Mouse (Mus musculus): ENCODE data around the gene Appl1.

The Appl1 gene

DNA sequence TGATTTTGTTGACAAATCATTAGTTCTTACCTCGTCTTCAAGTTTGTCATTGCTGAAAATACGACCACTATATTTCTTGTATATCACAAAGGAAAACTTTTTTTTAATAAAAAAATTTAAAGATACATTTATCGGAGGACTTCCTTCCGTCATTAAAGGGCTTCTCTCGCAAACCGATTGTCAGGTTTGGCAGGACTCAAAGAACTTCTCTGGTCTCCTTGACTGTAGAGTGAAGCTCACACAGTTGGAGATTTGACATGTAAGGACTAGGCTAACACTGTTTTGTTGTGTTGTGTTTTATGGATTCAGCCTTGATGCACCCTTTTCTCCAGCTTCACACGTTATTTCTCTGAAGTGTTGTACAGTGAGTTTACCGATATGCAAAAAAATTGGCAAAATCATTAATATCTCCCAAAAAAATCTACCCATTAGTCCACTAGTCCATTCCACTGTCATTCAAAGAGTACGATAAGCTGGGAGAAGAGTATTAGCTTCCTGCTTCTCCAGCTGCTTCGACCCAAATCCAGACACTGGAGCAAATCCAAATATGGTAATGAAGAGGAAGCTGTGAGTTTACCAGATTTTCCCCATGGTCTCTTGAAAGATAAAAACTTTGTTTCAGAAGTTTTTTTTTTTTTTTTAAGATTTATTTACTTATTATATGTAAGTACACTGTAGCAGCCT is at the start of gene Appl1:
TSS of gene Appl1 (minus strand) at position 127 of the 684 bp plus-strand sequence.
- peak; percentile 85 for DNase-seq

DNA sequence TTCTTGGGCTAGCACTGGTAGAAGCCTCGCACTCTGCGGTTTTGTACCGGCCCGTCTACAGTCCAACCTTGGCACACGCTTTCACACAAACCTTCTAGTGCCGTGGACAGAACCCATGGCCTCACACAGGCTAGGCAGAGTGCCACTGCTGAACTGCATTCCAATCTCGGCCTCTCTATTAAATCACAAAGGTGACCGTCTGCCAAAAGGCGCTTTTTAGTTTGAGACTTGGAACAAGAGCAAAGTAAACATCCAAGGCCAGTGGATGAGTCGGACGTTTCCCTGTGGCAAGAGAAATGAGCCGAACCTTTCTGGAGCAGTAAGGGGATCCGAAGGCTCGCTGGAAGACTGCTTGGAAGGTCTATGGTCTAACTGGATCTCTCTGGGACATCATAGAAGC is 48.8 kb upstream of the Appl1 start:
- DNase-seq = no peak

DNA sequence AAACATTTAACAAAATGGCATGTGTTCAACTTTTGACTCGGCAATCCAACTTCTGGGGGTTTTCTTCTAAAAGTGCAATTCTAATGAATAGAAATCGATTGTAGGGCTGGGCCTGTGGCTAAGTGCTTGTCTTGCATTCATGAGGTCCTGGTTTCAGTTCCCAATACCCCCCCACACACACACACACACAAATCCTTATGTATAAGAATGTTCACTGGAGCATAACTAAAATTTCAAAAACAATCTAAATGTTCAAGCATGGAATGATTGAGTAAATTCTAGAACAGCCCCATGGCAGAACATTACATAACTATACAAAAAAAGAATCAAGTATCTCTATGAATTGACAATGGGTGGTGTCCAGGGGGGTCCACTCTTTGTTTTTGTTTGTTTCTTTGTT is 46.9 kb upstream of the Appl1 start:
- no peak for DNase-seq

DNA sequence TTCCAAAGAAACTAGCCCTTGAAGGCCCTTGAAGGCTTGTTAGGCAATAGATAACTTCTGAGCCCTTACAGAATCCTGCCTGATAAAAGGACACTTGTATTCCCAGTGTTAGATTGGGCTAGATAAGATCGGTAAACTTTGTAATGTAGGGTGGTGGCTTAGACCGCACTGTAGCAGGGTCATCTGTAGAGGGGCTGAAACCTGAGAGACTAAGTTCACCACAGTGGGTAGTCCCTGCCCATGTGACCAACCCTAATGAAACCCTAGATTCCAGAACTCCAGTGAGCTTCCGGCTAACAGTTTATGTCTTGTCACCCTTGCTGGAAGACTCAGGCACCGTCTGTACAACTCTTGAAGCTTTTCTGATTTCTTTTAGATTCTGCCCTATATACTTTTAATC is 42.6 kb upstream of the Appl1 start:
- DNase-seq = peak; percentile 13

DNA sequence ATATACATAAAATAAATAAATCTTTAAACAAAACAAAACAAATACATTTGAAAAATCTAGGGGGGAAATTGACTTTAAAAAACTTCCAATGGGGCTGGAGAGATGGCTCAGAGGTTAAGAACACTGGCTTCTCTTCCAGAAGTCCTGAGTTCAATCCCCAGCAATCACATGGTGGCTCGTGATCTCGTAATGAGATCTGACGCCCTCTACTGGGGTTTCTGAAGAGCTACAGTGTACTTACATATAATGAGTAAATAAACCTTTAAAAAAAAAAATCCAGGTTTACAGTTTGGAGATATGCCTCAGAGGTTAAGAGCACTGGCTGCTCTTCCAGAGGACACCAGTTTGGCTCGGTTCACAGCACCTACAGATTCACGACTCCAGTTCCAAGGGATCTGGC is 40.5 kb upstream of the Appl1 start:
- DNase-seq = peak; percentile 36

GRCm38 (mm10) chr14:27005937-27006336 is 34.9 kb upstream of the Appl1 start:
- DNase-seq = peak; percentile 25

DNA sequence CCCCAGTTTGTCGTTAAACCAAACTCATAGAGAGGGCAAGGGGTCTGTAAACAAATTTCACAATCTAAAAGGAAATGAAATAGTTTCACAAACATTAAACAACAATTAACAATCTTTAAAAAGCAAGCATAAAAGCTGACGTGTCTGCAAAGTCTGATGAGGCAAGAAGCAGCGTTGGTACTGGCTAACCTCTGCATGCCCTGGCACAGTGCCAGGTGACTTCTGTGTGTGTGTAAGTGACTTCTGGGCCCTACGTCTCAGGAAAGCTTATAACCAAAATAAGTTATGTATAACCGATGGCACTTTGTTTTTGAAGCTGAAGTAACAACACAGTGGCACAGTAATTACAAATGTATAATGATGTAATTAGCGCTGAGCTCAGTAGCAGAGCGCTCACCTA is 33.9 kb upstream of the Appl1 start:
- DNase-seq = no peak

- DNase-seq = peak; percentile 43
These were observed 29.4 kb upstream of the Appl1 start for GRCm38 (mm10) chr14:27000386-27000785.

DNA sequence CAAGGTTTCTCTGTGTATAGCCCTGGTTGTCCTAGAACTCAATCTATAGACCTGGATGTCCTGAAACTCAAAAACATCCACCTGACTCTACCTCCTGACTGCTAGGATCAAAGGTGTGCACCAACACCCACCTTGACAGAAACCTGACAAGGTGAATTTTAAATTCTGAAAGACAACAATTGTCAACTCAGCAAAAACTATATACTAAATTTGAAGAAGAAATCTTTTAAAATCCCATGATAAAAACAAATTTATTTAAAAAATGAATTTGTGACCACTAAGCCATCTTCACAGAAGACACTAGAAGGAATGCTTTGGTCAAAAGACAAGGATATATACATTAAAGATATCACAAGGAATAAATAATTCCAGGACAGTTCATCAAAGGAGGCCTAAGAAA is 25.2 kb upstream of the Appl1 start:
- DNase-seq = no peak

DNA sequence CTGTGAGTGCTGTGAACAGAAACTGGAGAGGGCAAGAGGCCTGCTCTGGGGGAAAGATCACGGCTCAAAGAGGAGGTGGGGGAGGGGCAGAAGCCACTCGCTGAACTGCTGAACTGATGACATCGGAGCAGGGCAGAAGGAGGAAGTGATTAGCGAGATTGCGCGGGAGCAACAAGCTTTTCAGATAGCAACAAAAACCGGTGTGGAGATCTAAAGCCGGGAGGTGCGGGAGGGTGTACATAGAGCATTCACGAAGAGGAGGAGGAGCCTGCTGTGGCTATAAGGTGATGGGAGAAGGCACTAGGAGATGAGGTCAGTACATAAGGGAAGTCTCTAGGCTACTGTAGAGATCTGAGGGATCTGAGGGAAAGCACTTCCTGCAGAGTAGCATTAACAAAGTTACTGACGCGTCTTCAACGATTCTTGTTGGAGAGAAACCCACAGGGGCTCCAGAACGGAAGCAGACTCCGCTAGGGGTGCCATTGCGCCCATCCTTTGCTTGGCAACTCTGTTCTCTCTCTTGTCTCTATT is 23.2 kb upstream of the Appl1 start, which contains the start of gene Hesx1:
TSS of gene Hesx1 (plus strand) at position 206 of the 531 bp plus-strand sequence.
- peak; percentile 95 for DNase-seq

- peak; percentile 57 for DNase-seq
These were observed 22.4 kb upstream of the Appl1 start for GRCm38 (mm10) chr14:26993427-26993826.

DNA sequence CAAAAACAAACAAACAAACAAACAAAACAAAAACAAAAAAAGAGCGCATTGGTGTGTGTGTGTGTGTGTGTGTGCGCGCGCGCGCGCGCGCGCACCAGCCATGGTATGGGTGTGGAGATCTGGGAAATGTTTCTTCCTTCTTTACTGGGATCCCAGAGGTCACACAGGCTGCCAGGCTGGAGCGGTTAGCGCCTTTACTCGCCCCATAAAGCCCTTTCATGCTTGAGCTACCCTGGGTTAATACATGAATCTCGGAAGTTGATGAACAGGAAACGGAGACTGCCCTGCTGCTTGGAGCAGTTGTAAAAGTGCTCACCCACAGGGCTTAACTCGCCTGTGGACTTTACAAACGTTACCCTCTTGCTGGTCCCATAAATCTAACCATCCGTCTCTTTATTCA is 20.6 kb upstream of the Appl1 start:
- DNase-seq = peak; percentile 63

- DNase-seq = peak; percentile 21
These were observed 17.7 kb upstream of the Appl1 start for GRCm38 (mm10) chr14:26988694-26989093.

- peak; percentile 53 for DNase-seq
These were observed 11.1 kb upstream of the Appl1 start for GRCm38 (mm10) chr14:26982150-26982530.

DNA sequence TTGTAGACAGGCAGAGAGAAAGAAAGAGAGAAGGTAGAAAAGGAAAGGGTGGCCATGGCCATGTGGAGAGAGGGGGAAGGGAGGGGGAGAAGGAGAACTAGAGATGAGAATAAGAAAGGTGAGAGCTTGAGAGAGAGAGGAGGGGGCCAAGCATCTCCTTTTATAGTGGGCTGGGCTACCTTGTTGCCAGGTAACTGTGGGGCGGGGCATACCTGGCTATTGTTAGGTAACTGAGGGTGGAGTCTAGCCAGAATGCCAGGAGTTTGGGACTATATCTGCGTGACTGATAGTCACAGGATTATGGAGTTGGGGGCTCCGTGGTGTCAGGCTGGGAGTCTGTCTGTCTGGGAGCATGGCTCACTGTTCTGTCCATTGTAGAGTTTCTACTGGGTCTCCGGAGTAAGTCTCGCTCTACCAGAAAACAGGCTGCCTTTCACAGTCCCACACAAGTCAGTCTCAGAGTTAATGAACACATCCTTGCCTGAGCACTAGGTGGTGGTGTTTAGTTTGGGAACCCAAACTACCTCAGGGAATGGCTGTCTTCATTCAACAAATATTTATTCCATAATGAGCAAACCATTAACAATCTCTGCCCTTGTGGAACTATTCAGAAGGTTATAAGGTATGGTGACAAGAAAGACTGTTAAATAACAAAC is 10.6 kb upstream of the Appl1 start:
- peak; percentile 66 for DNase-seq

DNA sequence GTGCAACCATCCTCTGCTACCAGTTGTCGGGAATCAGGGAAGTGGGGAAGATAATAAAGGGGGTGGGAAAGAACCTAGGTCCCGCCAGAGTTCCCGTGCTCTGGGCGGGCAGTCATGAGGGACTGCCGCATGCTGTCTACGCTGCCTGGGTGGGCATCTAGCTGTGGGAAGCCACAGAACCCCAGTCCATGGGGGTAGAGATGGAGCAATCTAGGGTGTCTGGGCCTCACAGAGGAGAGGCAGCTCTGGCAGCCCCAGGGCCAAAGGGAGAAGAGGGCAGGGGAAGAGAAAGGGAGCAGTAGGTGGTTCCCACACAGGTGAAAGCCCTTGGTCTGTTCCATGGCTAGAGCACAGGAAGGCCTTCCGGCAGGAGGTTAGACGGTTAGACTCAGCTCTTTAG is 10.0 kb upstream of the Appl1 start:
- peak; percentile 83 for DNase-seq

DNA sequence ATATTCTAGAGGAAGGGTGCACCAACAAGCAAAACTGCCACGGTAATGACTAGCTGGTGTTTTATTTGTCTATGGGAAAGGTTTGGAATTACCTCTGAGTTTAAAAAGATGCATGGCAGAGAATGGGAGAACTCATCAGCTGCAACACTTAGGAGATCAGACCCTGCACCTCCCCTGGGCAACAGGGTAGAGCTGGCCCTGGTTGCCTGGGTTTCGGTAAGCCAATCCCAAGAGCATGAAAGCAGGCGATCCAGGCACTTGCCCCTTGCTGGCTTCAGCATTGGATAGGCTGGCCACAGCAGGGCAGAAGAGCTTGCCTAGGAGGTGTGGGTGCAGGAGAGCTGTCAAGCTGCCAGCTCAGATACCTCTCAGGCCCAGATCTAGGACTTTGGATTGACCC is 8.8 kb upstream of the Appl1 start:
- DNase-seq = peak; percentile 48

GRCm38 (mm10) chr14:26977500-26977899 is 6.5 kb upstream of the Appl1 start:
- peak; percentile 55 for DNase-seq

GRCm38 (mm10) chr14:26976212-26976611 is 5.2 kb upstream of the Appl1 start:
- no peak for DNase-seq

DNA sequence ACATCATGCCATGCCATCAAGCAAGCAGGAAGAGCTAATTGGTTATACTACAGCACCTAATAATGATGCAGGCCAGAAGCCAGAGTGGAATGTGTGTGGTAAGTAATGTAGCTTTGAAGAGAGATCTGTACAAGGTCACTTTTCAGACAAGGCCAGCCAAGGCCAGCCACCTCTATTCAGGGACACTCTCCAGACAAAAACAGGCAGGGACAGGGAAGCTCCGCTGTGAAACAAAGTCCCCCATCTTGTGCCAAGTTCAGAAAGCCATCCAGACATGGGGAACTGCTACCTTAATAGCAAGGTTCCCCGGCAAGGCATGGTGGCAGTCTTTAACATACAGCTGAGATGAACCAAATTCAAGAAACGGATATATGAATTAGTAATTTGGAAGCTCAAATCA is 4.5 kb upstream of the Appl1 start:
- DNase-seq = no peak

DNA sequence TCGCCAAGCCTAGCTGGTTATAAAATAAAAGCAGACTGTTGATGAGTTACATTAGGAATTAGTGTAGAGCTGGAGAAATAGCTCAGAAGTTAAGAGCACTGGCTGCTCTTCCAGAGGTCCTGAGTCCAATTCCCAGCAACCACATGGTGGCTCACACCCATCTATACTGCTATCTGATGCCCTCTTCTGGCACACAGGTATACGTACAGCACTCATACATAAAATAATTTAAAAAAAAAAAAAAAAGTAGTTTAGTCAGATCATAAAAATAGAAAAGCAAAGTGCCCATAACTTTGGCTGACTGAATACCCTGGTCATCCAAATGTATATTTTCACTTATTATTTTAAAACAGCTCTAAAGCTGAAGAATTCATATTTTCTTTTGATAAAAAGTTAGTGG is 2.1 kb upstream of the Appl1 start:
- no peak for DNase-seq

- peak; percentile 100 for DNase-seq
These were observed 546 bp downstream of the Appl1 start for GRCm38 (mm10) chr14:26970439-26970932.

DNA sequence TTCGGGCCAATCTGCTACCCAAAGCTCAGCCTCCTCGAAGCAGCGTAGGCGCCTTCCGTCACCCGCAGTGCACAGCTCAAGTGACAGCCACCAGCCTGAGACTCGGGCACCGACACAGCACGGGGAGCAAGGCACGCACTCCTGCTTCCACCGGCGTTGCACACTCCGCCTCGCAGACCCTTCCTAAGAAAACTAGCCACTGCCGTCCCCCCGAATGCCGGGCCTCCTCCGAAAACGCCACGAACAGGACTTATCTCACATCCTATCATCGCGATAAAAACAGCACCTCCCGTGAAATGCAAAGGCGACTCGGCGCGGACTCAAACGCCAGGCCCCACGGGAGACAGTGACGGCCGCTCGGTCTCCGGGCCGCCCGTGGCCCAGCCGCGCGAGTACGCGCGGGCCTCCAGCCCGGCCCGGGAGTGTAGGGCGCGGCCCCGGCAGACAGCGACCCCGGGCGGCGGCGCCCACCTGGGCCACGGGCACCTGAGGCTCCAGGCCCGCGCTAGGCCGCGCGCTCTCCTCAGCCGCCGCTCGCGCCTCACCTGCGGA is 1.1 kb downstream of the Appl1 start:
- peak; percentile 95 for DNase-seq

DNA sequence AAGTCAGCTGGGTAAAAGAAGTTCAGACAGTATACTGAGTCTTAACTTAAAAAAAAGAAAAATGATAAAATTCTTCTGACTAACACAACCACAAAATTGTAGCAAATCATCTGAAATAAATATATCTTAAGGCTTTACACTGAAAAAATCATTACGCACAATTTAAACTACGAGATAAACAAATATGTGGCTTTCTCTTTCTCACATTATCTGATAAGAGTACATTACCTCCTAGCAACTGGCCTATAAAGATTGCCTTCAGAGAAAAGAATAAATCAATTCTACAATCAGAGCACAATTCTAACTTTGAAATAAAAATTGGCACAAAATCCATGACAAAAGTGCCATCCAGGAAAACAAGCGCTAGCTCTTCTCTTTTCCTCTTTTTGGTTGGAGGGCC is 1.9 kb downstream of the Appl1 start:
- no peak for DNase-seq

Measured in heart, adult 11 months (tissue).